Mouse (Mus musculus): ENCODE results near the gene Hs2st1.

The Hs2st1 gene

GRCm38 (mm10) chr3:144396478-144396877, 173.5 kb downstream of the Hs2st1 start:
- no peak for DNase-seq (ENCODE audit: low spot score in 2 of 2)

- no peak for DNase-seq (ENCODE audit: low spot score in 2 of 2)
Observed at GRCm38 (mm10) chr3:144394454-144394943, 175.5 kb downstream of the Hs2st1 start.

- DNase-seq (ENCODE audit: low spot score in 2 of 2): no peak
Observed at GRCm38 (mm10) chr3:144386446-144386845, 183.5 kb downstream of the Hs2st1 start.

- DNase-seq (ENCODE audit: low spot score in 2 of 2): no peak
Observed at GRCm38 (mm10) chr3:144384648-144385047, 185.3 kb downstream of the Hs2st1 start.

GRCm38 (mm10) chr3:144381431-144381980, 188.5 kb downstream of the Hs2st1 start:
- no peak for DNase-seq (ENCODE audit: low spot score in 2 of 2)

- peak; percentile 74 to 88 for DNase-seq (ENCODE audit: low spot score in 2 of 2)
Observed at GRCm38 (mm10) chr3:144380921-144381320, 189.1 kb downstream of the Hs2st1 start.

GRCm38 (mm10) chr3:144379801-144380200, 190.2 kb downstream of the Hs2st1 start:
- no peak for DNase-seq (ENCODE audit: low spot score in 2 of 2)
